Mouse (Mus musculus) CH12.LX (cell line): ENCODE measurements at regions not wholly inside any gene's neighbourhood (a gene's known extent, or its start where the extent isn't known, plus 50 kb on each side); places are given as distances from the start of the nearest gene placed in this dataset.

Experiments
- DNase-seq: peaks from one replicate; pipeline ENCODE4 v3.0.0-alpha.2; 2013; ENCODE audit errors: extremely low read depth
- H3K27ac ChIP-seq: 2 replicates; pipeline ENCODE4 v1.5.1; 2012; ENCODE audit warnings: low read depth, mild to moderate bottlenecking, control low read depth, moderate library complexity; ENCODE audit not compliant: insufficient read depth
- H3K27me3 ChIP-seq: replicated peaks from 2 replicates; pipeline ENCODE3; 2012; ENCODE audit warnings: inconsistent platforms
- H3K36me3 ChIP-seq, 2 experiments: replicated peaks in 1 of 2; 2 replicates each; pipeline versions ENCODE3 to v1.6.1; 2012; ENCODE audit warnings: inconsistent platforms in 1 of 2, low read length in 1 of 2, mild to moderate bottlenecking in 1 of 2, mixed read lengths in 1 of 2, moderate library complexity in 1 of 2; ENCODE audit not compliant: control insufficient read depth in 1 of 2, insufficient read depth in 1 of 2
- H3K4me1 ChIP-seq, 2 experiments: 2 replicates each; pipeline ENCODE4 v1.6.1; 2012; ENCODE audit warnings: inconsistent platforms in 1 of 2, moderate library complexity in 1 of 2; ENCODE audit not compliant: insufficient read depth in 2 of 2, control insufficient read depth in 1 of 2
- H3K4me2 ChIP-seq: 2 replicates; pipeline ENCODE4 v1.6.1; 2012; ENCODE audit warnings: low read depth, mild to moderate bottlenecking, control low read depth; ENCODE audit not compliant: poor library complexity, insufficient read depth, severe bottlenecking
- H3K4me3 ChIP-seq, 3 experiments: fragments of 150-350 bp in 1 of 3; sonication (generic) in 1 of 3; replicated peaks in 1 of 3; 2 replicates each; pipeline versions ENCODE3 to v1.5.1; 2011 to 2012; ENCODE audit warnings: low read depth in 2 of 3, low read length in 2 of 3, mild to moderate bottlenecking in 2 of 3, moderate library complexity in 2 of 3, control low read depth in 1 of 3, improper control_type of control experiment in 1 of 3, inconsistent platforms in 1 of 3, mixed read lengths in 1 of 3; ENCODE audit not compliant: poor library complexity in 1 of 3
- H3K79me2 ChIP-seq: replicated peaks from 2 replicates; pipeline ENCODE4 v1.6.1; 2012; ENCODE audit warnings: mild to moderate bottlenecking, moderate library complexity; ENCODE audit not compliant: control insufficient read depth, poor library complexity, insufficient read depth, severe bottlenecking; ENCODE audit errors: extremely low read depth
- H3K9ac ChIP-seq: 2 replicates; pipeline ENCODE4 v1.6.1; 2012; ENCODE audit warnings: low read depth, mild to moderate bottlenecking, control low read depth, moderate library complexity; ENCODE audit not compliant: insufficient read depth
- H3K9me3 ChIP-seq: replicated peaks from 2 replicates; pipeline ENCODE3; 2012; ENCODE audit warnings: low read length, inconsistent platforms, mixed read lengths
- CHD2 ChIP-seq: IDR thresholded peaks from 2 replicates; pipeline ENCODE4 v1.6.1; 2011; ENCODE audit warnings: low read length, improper control_type of control experiment
- CTCF ChIP-seq, 2 experiments: IDR thresholded peaks in 1 of 2; conservative IDR thresholded peaks in 1 of 2; 2 replicates each; pipeline ENCODE4 v1.5.1; 2011 to 2012; ENCODE audit warnings: low read depth in 2 of 2, low read length in 2 of 2, improper control_type of control experiment in 1 of 2, inconsistent platforms in 1 of 2, mild to moderate bottlenecking in 1 of 2, moderate library complexity in 1 of 2
- ETS1 ChIP-seq: conservative IDR thresholded peaks from 2 replicates; pipeline ENCODE4 v1.6.1; 2012; ENCODE audit warnings: low read depth, mild to moderate bottlenecking, inconsistent platforms, low read length, improper control_type of control experiment, moderate library complexity
- GABPA ChIP-seq: IDR thresholded peaks from 2 replicates; pipeline ENCODE4 v1.6.1; 2012; ENCODE audit warnings: low read depth, low read length, improper control_type of control experiment, inconsistent platforms; ENCODE audit not compliant: insufficient replicate concordance
- HCFC1 ChIP-seq: IDR thresholded peaks from 2 replicates; pipeline ENCODE4 v1.6.1; 2012; ENCODE audit warnings: low read depth, mild to moderate bottlenecking, inconsistent platforms, low read length, improper control_type of control experiment
- JUND ChIP-seq: conservative IDR thresholded peaks from 2 replicates; pipeline ENCODE4 v1.6.1; 2011; ENCODE audit warnings: low read depth, low read length, improper control_type of control experiment
- MEF2A ChIP-seq: IDR thresholded peaks from 2 replicates; pipeline ENCODE4 v1.6.1; 2014; ENCODE audit warnings: low read depth, mild to moderate bottlenecking, inconsistent platforms, low read length, improper control_type of control experiment, borderline replicate concordance
- NRF1 ChIP-seq: IDR thresholded peaks from 2 replicates; pipeline ENCODE4 v1.6.1; 2014; ENCODE audit warnings: low read depth, mild to moderate bottlenecking, inconsistent platforms, low read length, improper control_type of control experiment, moderate library complexity
- PAX5 ChIP-seq: IDR thresholded peaks from 2 replicates; pipeline ENCODE4 v1.6.1; 2012; ENCODE audit warnings: low read length, inconsistent platforms, mixed read lengths
- POLR2A ChIP-seq: IDR thresholded peaks from 2 replicates; pipeline ENCODE4 v1.6.1; 2011; ENCODE audit warnings: low read depth, mild to moderate bottlenecking, improper control_type of control experiment, low read length
- POLR2AphosphoS2 ChIP-seq: IDR thresholded peaks from 2 replicates; pipeline ENCODE4 v1.6.1; 2011; ENCODE audit warnings: low read depth, low read length, improper control_type of control experiment
- SMC3 ChIP-seq: IDR thresholded peaks from 2 replicates; pipeline ENCODE4 v1.6.1; 2011; ENCODE audit warnings: low read depth, low read length, improper control_type of control experiment
- TBP ChIP-seq: conservative IDR thresholded peaks from 2 replicates; pipeline ENCODE4 v1.6.1; 2011; ENCODE audit warnings: low read depth, low read length, improper control_type of control experiment
- UBTF ChIP-seq: IDR thresholded peaks from 2 replicates; pipeline ENCODE4 v1.6.1; 2012; ENCODE audit warnings: low read depth, mild to moderate bottlenecking, inconsistent platforms, low read length, improper control_type of control experiment, moderate library complexity
- ZC3H11A ChIP-seq: IDR thresholded peaks from 2 replicates; pipeline ENCODE4 v1.6.1; 2012; ENCODE audit warnings: low read depth, mild to moderate bottlenecking, inconsistent platforms, low read length, improper control_type of control experiment
- ZKSCAN1 ChIP-seq: IDR thresholded peaks from 2 replicates; pipeline ENCODE4 v1.6.1; 2012; ENCODE audit warnings: low read depth, inconsistent platforms, low read length, improper control_type of control experiment, borderline replicate concordance
- ZMIZ1 ChIP-seq: IDR thresholded peaks from 2 replicates; pipeline ENCODE4 v1.6.1; 2012; ENCODE audit warnings: low read depth, mild to moderate bottlenecking, inconsistent platforms, low read length, improper control_type of control experiment
- dilution Hi-C: fragments of 300-500 bp; cut with MboI; formaldehyde crosslinking; loops from 2 replicates; pipeline ENCODE4 v1.14.3; 2020; ENCODE audit warnings: low sequenced_read_pairs; ENCODE audit not compliant: extremely low pct_unique_long_range_greater_than_20kb, extremely low pct_ligation_motif_present
- in situ Hi-C: fragments of 300-500 bp; cut with MboI; formaldehyde crosslinking; loops from 3 replicates; pipeline ENCODE4 v1.14.3; 2019; ENCODE audit warnings: low sequenced_read_pairs, low pct_ligation_motif_present, low pct_unique_long_range_greater_than_20kb, mixed read lengths

GRCm38 (mm10) chr15:87236096-87236495, 308.0 kb upstream of the Fam19a5 start:
- Histone ChIP-seq H3K9ac (no peak overlapping the region), H3K36me3 (no peaks in the 10 kb centered on the region), H3K4me1 (no peaks in the 10 kb centered on the region), H3K27me3 (no peaks in the 10 kb centered on the region), H3K79me2 (no peaks in the 10 kb centered on the region), H3K9me3 (peaks cover 94% of the 10 kb centered on the region), H3K4me3 (no peak overlapping the region), H3K4me2 (no peak overlapping the region), H3K27ac (no peak overlapping the region)
- DNase-seq: no peak
- dilution Hi-C loops: no loop called here
- in situ Hi-C loops: no loop called here
- TF ChIP-seq ZKSCAN1 (no peak), MEF2A (no peak), PAX5 (no peak), ZMIZ1 (no peak), TBP (no peak), JUND (no peak), ETS1 (no peak)

GRCm38 (mm10) chr15:87239057-87239456, 305.0 kb upstream of the Fam19a5 start:
- DNase-seq: no peak
- Histone ChIP-seq H3K9me3 (peaks cover 89% of the 10 kb centered on the region), H3K27ac (no peak overlapping the region), H3K36me3 (no peaks in the 10 kb centered on the region), H3K9ac (no peak overlapping the region), H3K4me2 (no peak overlapping the region), H3K4me3 (no peak overlapping the region), H3K79me2 (no peaks in the 10 kb centered on the region), H3K27me3 (no peaks in the 10 kb centered on the region), H3K4me1 (no peaks in the 10 kb centered on the region)
- in situ Hi-C loops (no loop called here), dilution Hi-C loops (no loop called here)
- no peak for TF ChIP-seq POLR2AphosphoS2
- no peak for TF ChIP-seq UBTF
- TF ChIP-seq SMC3: no peak
- TF ChIP-seq CTCF (conservative IDR thresholded peaks at IDR 0.05 in 1 of 2, IDR thresholded peaks at IDR 0.05 in 1 of 2; ENCODE audit: low read depth in 2 of 2, low read length in 2 of 2): no peak
- no peak for TF ChIP-seq POLR2A
- TF ChIP-seq NRF1: no peak
- TF ChIP-seq ZMIZ1: no peak
- no peak for TF ChIP-seq HCFC1
- TF ChIP-seq JUND: no peak

GRCm38 (mm10) chr15:87261497-87261896, 282.6 kb upstream of the Fam19a5 start:
- no peak for DNase-seq
- Histone ChIP-seq H3K4me1 (no peaks in the 10 kb centered on the region), H3K27me3 (no peaks in the 10 kb centered on the region), H3K79me2 (no peaks in the 10 kb centered on the region), H3K9me3 (peaks cover 94% of the 10 kb centered on the region), H3K4me3 (no peak overlapping the region), H3K4me2 (no peak overlapping the region), H3K9ac (no peak overlapping the region), H3K27ac (no peak overlapping the region), H3K36me3 (no peaks in the 10 kb centered on the region)
- dilution Hi-C loops: no loop called here
- TF ChIP-seq ZC3H11A (no peak), CHD2 (no peak), ZMIZ1 (no peak), CTCF (conservative IDR thresholded peaks at IDR 0.05 in 1 of 2, IDR thresholded peaks at IDR 0.05 in 1 of 2; ENCODE audit: low read depth in 2 of 2, low read length in 2 of 2) (no peak), NRF1 (no peak), GABPA (no peak), ETS1 (no peak)
- in situ Hi-C loops: no loop called here
